10 mouse cellular contexts compared by ENCODE assay signal in the genomic region with DNA sequence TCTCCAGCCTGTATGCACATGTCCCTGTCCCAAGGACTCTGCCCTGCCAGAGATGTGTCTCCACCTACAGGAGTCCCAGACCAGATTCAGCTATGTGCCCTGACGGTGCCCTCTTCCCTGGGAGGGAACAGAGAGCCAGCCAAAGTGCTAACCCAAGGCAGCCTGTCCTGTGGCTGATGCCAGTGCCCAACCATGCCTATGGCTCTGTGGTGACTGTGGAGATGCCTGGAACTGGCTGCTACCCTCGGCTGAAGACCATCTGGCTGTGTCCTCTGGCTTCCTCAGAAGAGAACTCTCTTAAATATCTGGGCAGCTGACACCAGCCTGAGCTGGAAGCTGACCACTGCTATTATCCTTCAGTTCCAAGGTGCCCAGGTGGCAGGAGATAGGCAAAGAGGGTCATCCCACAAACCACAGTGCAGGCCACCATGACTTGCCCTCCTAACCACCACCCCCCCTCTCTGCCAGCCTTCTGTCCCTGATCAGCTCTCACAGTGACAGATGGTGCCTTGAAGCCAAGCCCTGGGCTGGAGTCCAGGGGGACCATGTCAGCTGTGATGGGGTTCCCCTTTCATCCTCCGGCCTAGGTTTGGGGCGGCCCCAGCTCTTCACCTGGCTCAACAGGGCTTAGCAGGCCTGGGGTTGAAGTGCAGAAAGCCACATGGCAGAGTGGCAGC. TPM values are rescaled to one million over a fixed set of nuclear protein-coding genes. Genes with fewer than 3 reads are reported as not detected.
A peak's percentile ranks its signal among the peaks of the same experiment; 100 is the strongest.
DNase-seq lines count a peak whose midpoint lies in the region; ATAC-seq lines count a peak whose summit lies in the region.
"Had no signal": no experiment of that assay in that cellular context is flagged by ENCODE, and none has a peak within 500 bp of the region (broad histone marks: within the 10 kb centered on the region; RNA-seq: fewer than 3 reads in every experiment).

No protein-coding gene starts in this region.

- H3K9me3 ChIP-seq in embryonic facial prominence, embryonic 15.5 days (replicated peaks): no peaks in the 10 kb centered on the region
- no peaks in the 10 kb centered on the region for H3K9me3 ChIP-seq in heart, embryonic 16.5 days (replicated peaks; ENCODE audit: control insufficient read depth, low read length)
- H3K9me3 ChIP-seq: limb, embryonic 12.5 days had no signal

- H3K4me2 ChIP-seq in embryonic facial prominence, embryonic 15.5 days (replicated peaks): no peak overlapping the region
- no peak overlapping the region for H3K4me2 ChIP-seq in heart, embryonic 16.5 days (ENCODE audit: low read depth, low read length)
- H3K4me2 ChIP-seq: limb, embryonic 12.5 days had no signal

- peaks cover 13% of the 10 kb centered on the region; the same call in 1 of the 2 replicates for H3K4me1 ChIP-seq in embryonic facial prominence, embryonic 15.5 days
- H3K4me1 ChIP-seq in heart, embryonic 16.5 days (ENCODE audit: control insufficient read depth, insufficient read depth, low read length): peaks cover 24% of the 10 kb centered on the region

- no peak overlapping the region for H3K9ac ChIP-seq in embryonic facial prominence, embryonic 15.5 days
- H3K9ac ChIP-seq in heart, embryonic 16.5 days (ENCODE audit: low read length): 0 out of 2 replicates have a peak overlapping the region, but pooled peaks have one; percentile 21
- H3K9ac ChIP-seq: limb, embryonic 12.5 days had no signal

- no peaks in the 10 kb centered on the region for H3K27me3 ChIP-seq in embryonic facial prominence, embryonic 15.5 days
- H3K27me3 ChIP-seq in heart, embryonic 16.5 days (ENCODE audit: control insufficient read depth, insufficient read depth, low read length): no peaks in the 10 kb centered on the region
- H3K27me3 ChIP-seq: limb, embryonic 12.5 days had no signal

- DNase-seq in adrenal gland, postnatal 14 days: peak; percentile 33
- no peak for DNase-seq in adrenal gland, postnatal 10 days
- peak; percentile 76 for DNase-seq in A20 (ENCODE audit: low read depth, low spot score)
- no peak for DNase-seq in kidney, adult 18-20 months
- no peak for DNase-seq in frontal cortex, postnatal 25 days (ENCODE audit: low spot score in 2 of 2)
- no peak for DNase-seq in right cerebral cortex, postnatal 36 days (ENCODE audit: low spot score in 2 of 2)

- 75% methylated on average over 4 of the region's 4 CpGs for WGBS in embryonic facial prominence, embryonic 15.5 days
- 70% methylated on average over 4 of the region's 4 CpGs for WGBS in heart, embryonic 16.5 days

- peak; percentile 60; the same call in 1 of the 2 replicates for ATAC-seq in embryonic facial prominence, embryonic 15.5 days (ENCODE audit: insufficient number of reproducible peaks, low FRiP score, low TSS enrichment, low read depth)
- ATAC-seq in heart, embryonic 16.5 days (replicated peaks; ENCODE audit: extremely low read depth, insufficient read depth, low FRiP score): peak; percentile 11; the same call in 1 of the 2 replicates

- no peaks in the 10 kb centered on the region for H3K36me3 ChIP-seq in embryonic facial prominence, embryonic 15.5 days
- H3K36me3 ChIP-seq in heart, embryonic 16.5 days (ENCODE audit: control insufficient read depth, insufficient read depth): no peaks in the 10 kb centered on the region
- H3K36me3 ChIP-seq: limb, embryonic 12.5 days had no signal

- no peak overlapping the region for H3K4me3 ChIP-seq in embryonic facial prominence, embryonic 15.5 days (replicated peaks)
- no peak overlapping the region for H3K4me3 ChIP-seq in heart, embryonic 16.5 days (ENCODE audit: low read length)
- H3K4me3 ChIP-seq: limb, embryonic 12.5 days had no signal

- H3K27ac ChIP-seq in embryonic facial prominence, embryonic 15.5 days (replicated peaks): no peak overlapping the region
- peak overlapping the region; percentile 28; the same call in 1 of the 2 replicates for H3K27ac ChIP-seq in heart, embryonic 16.5 days (ENCODE audit: low read length)
- H3K27ac ChIP-seq: limb, embryonic 12.5 days had no signal

RNA-seq across cellular contexts. Expression of a gene that starts 18.7 kb away (rescaled TPM):
- total RNA-seq in adrenal gland, postnatal 14 days (2021): 5.7 and 5.9 TPM in 2 replicates
- 1 to 10 TPM; 7.0 to 7.9 TPM for total RNA-seq in adrenal gland, postnatal 10 days (2021)
- polyA plus RNA-seq in embryonic facial prominence, embryonic 15.5 days (2015; fragmentation: Nextera tagmentation; extraction: Ambion mirVana): 18.0 and 18.4 TPM in 2 replicates
- 14.5 and 17.0 TPM in 2 replicates for polyA plus RNA-seq in heart, embryonic 16.5 days (2015; fragmentation: Nextera tagmentation; extraction: Ambion mirVana)

RNA-seq across cellular contexts. Expression of a gene that starts 50.4 kb away (rescaled TPM):
- 0.70 TPM in 1 of 2 replicates, not detected in the other for total RNA-seq in adrenal gland, postnatal 14 days (2021)
- under 1 TPM in 1 of 2 experiments, not detected in 1; 0.24 TPM for total RNA-seq in adrenal gland, postnatal 10 days (2021)
- polyA plus RNA-seq in embryonic facial prominence, embryonic 15.5 days (2015; fragmentation: Nextera tagmentation; extraction: Ambion mirVana): not detected in 2 replicates
- 2.9 and 27.8 TPM in 2 replicates for polyA plus RNA-seq in heart, embryonic 16.5 days (2015; fragmentation: Nextera tagmentation; extraction: Ambion mirVana)
- polyA plus RNA-seq: limb, embryonic 12.5 days; neural tube, embryonic 14.5 days had no signal

Comparison
In these comparisons a context has a peak if more than half of its experiments do, and no peak if none do; other contexts are left out.
1. DNase-seq: peak in adrenal gland, postnatal 14 days (single experiment) and A20 (single experiment); none in adrenal gland, postnatal 10 days (single experiment), kidney, adult 18-20 months (single experiment), frontal cortex, postnatal 25 days (0 of 2) and right cerebral cortex, postnatal 36 days (0 of 2).